Mouse (Mus musculus): ENCODE measurements at regions not wholly inside any gene's neighbourhood (a gene's known extent, or its start where the extent isn't known, plus 50 kb on each side); places are given as distances from the start of the nearest gene placed in this dataset.

GRCm38 (mm10) chr2:146631098-146631497 lies 119.0 kb upstream of the Ralgapa2 start:
- no peak for TF ChIP-seq CTCF (IDR thresholded peaks at IDR 0.05)
- no peak for TF ChIP-seq EP300 (IDR thresholded peaks at IDR 0.05; ENCODE audit: insufficient read depth, low read depth, low read length)
- no peak for TF ChIP-seq POLR2A (IDR thresholded peaks at IDR 0.05; ENCODE audit: insufficient read depth, low read depth, low read length)

Data from heart, adult 2 months (tissue).